Mouse (Mus musculus) olfactory bulb, adult 2 months (tissue): ENCODE data around the gene Limd1.

ENCODE experiments used
- CTCF ChIP-seq: fragments of 200-500 bp; IDR thresholded peaks from 2 replicates; pipeline ENCODE4 v1.5.1; 2012; ENCODE audit warnings: low read depth, mild to moderate bottlenecking, low read length, moderate library complexity; ENCODE audit not compliant: insufficient read depth
- POLR2A ChIP-seq: fragments of 200-500 bp; IDR thresholded peaks from 2 replicates; pipeline ENCODE4 v1.6.1; 2012; ENCODE audit warnings: mild to moderate bottlenecking, low read depth, low read length, moderate library complexity; ENCODE audit not compliant: insufficient read depth

DNA sequence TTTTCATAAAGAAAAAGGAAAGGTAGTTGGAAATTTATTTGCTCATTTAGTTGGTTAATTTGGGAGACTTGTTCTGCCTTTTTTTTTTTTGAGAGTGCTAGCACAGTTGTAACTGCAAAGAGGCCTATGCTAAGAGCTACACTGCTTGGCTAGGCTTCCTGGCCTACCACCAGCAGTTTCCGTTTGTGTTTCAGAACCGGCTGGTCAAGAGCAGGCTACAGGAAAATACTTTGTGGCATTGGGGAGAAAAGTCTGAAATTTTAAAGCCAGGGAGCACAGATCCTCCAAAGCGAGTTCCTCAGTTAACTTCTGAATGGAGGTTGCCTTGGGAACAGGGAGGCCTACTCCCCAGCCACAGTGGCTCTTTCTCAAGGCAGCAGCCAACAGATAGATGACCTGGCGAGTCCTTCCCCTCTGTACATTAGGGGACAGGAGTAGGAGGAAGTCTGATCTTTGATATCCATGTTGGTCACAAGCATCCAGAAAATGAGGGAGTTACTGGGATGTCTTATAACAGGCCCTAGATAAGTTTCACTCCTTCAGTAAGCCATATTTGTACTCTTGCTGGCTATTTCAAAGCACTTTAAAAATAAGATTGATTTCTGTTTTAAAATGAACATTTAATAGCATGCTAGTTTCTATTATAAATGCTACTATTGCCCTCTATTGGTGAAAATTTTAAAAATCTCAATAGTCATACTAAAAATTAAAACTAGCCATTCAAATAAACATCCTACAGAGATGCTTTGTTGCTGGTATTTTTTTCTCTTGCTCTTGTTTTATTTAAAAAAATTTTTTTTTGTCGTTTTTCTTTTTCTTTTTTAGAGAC is 38.1 kb upstream of the Limd1 start:
- TF ChIP-seq CTCF: no peak
- no peak for TF ChIP-seq POLR2A
